Mouse (Mus musculus): ENCODE measurements around the gene Defb46. TPM values are rescaled to one million over a fixed set of nuclear protein-coding genes. Genes with fewer than 3 reads are reported as not detected.

Defb46 gene
- polyA plus RNA-seq (2016; fragmentation: Nextera tagmentation; extraction: Ambion mirVana) = not detected in 2 replicates

DNA sequence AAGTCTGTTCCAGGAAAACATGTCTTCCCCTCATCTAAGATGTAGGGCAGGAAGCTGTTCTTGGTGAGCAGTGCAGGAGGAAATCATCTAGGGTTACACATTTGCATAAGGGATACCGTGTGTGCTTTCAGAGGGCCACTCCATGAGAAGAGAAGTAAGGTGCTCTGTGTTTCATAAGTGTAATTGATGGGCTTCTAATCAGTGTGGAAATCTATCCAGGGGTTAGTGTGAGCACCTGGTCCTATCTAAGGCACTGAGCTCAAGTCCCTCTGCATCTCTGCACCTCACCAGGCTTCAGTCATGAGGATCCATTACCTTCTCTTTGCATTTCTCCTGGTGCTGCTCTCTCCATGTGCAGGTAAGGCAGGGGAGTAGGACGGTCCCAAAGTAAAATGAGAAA is at the start of gene Defb46:
Gene Defb46 (plus strand): TSS at position 301 of the 400 bp plus-strand sequence.
- Histone ChIP-seq H3K27me3 (ENCODE audit: low read depth, poor library complexity, severe bottlenecking) (no peaks in the 10 kb centered on the region), H3K4me3 (no peak within 1 kb of the TSS), H3K36me3 (no peaks in the 10 kb centered on the region), H3K27ac (no peak within 1 kb of the TSS), H3K9me3 (replicated peaks) (no peaks in the 10 kb centered on the region), H3K4me1 (no peaks in the 10 kb centered on the region)
- no peak for DNase-seq (ENCODE audit: low spot score)
- WGBS = 85% methylated on average over 2 of the region's 2 CpGs

DNA sequence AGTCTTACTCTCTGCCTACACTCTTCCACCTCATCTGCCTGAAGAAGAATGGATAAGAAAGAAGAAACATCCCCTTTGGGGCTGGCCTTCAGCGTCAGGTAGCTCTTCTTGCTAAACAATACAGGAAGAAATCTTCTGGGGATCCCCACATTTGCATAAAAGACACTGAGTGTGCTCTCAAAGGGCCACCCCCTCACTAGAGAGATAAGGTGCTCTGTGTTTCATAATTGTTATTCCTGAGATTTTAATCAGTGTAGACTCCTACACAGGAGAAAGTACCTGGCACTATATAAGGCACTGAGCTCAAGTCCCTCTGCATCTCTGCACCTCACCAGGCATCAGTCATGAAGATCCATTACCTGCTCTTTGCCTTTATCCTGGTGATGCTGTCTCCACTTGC is 14.6 kb upstream of the Defb46 start, which contains the start of gene Defb6:
Gene Defb6 (plus strand): TSS at position 318 of the 400 bp plus-strand sequence.
- Histone ChIP-seq H3K36me3 (no peaks in the 10 kb centered on the region), H3K27ac (no peak within 1 kb of the TSS), H3K27me3 (ENCODE audit: low read depth, poor library complexity, severe bottlenecking) (no peaks in the 10 kb centered on the region), H3K4me1 (no peaks in the 10 kb centered on the region), H3K9me3 (replicated peaks) (no peaks in the 10 kb centered on the region), H3K4me3 (no peak within 1 kb of the TSS)
- DNase-seq (ENCODE audit: low spot score) = no peak
- 67% methylated on average over 1 of the region's 1 CpGs for WGBS

DNA sequence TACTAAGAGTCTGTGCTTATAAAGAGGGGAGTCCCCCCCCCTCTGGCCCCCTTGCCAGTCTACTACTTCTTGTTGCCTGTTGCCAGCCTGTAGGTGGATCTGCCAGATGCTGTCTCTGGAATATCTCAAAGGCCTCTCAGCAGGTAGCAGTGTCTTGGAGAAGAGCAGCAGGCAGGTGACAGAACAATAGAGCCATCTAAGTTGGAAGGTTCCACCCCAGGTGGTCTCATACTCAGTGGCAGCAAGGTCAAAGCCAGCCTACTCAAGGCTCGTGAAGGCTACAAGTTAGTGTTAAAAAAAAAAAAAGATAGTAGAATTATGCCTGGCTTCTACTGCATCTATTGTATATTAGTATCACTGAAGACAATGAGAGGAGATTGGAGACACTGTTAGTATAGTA is 1.6 kb upstream of the Defb46 start:
- H3K27ac ChIP-seq = no peak overlapping the region
- H3K4me3 ChIP-seq = no peak overlapping the region
- H3K36me3 ChIP-seq = no peaks in the 10 kb centered on the region
- H3K4me1 ChIP-seq = no peaks in the 10 kb centered on the region
- 83% methylated on average over 1 of the region's 1 CpGs for WGBS
- no peaks in the 10 kb centered on the region for H3K9me3 ChIP-seq (replicated peaks)
- DNase-seq (ENCODE audit: low spot score) = no peak
- H3K27me3 ChIP-seq (ENCODE audit: low read depth, poor library complexity, severe bottlenecking) = no peaks in the 10 kb centered on the region

DNA sequence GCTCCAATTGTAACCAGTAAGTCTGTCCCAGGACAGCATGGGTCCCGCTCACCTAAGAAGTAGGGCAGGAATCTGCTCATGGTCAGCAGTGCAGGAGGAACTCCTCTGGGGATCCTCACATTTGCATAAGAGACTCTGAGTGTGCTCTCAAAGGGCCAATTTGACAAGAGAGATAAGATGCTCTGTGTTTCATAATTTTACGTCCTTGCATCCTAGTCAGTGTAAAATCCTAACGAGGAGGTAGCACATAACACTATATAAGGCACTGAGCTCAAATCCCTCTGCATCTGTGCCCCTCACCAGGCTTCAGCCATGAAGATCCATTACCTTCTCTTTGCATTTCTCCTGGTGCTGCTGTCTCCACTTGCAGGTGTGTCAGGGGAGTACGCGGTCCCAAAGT is 7.6 kb downstream of the Defb46 start, which contains the start of gene Defb5:
Gene Defb5 (plus strand): TSS at position 301 of the 400 bp plus-strand sequence.
- no peak for DNase-seq (ENCODE audit: low spot score)
- no peaks in the 10 kb centered on the region for H3K4me1 ChIP-seq
- no peaks in the 10 kb centered on the region for H3K9me3 ChIP-seq (replicated peaks)
- no peak within 1 kb of the TSS for H3K4me3 ChIP-seq
- no peaks in the 10 kb centered on the region for H3K27me3 ChIP-seq (ENCODE audit: low read depth, poor library complexity, severe bottlenecking)
- H3K36me3 ChIP-seq = no peaks in the 10 kb centered on the region
- no peak within 1 kb of the TSS for H3K27ac ChIP-seq
- 95% methylated on average over 5 of the region's 5 CpGs for WGBS

DNA sequence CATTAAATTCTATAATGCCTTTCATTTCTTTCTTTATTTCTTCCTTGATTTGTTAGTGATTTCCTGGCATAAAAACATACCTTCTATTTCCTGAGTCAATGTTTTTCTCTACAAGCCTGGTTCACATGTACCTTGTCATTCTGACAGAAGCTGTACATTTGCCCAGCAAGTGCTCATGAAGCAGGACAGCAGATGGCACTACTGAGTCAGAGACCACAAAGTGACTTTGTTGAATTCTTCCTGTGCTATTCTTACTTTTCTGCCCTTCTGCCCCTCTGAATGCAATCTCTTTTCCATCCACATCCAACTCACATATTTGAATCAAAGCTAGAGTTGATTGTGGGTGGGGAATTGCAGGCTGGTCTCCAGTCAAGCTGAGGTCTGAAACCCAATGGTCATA is 18.4 kb downstream of the Defb46 start:
- H3K4me3 ChIP-seq = no peak overlapping the region
- H3K27me3 ChIP-seq (ENCODE audit: low read depth, poor library complexity, severe bottlenecking) = no peaks in the 10 kb centered on the region
- no peaks in the 10 kb centered on the region for H3K4me1 ChIP-seq
- peaks cover 2% of the 10 kb centered on the region; the same call in 1 of the 2 replicates for H3K9me3 ChIP-seq (replicated peaks)
- no peak for DNase-seq (ENCODE audit: low spot score)
- no peak overlapping the region for H3K27ac ChIP-seq
- H3K36me3 ChIP-seq = no peaks in the 10 kb centered on the region

DNA sequence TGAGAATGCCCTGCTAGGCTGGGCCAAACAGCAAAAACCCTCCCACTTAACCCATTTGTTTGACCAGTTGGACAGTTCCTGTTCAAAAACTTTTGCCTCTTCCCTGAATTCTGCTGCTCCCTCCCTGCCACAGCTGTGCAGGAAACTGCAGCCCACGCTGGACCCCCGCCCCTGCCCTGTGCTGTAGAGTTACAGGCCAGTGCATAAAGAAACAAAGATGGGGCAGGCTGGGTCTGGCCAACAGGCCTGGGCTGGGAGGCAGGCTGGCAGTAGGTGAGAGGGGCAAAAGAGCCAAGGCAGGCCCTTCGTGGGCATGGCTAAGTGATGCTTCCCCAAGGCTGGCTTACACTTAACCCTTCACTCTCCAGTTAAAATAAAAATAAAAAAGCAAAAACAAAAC is 20.0 kb downstream of the Defb46 start:
- no peaks in the 10 kb centered on the region for H3K4me1 ChIP-seq
- no peaks in the 10 kb centered on the region for H3K36me3 ChIP-seq
- H3K9me3 ChIP-seq (replicated peaks) = peaks cover 2% of the 10 kb centered on the region; the same call in 1 of the 2 replicates
- no peak overlapping the region for H3K4me3 ChIP-seq
- 56% methylated on average over 3 of the region's 3 CpGs for WGBS
- H3K27ac ChIP-seq = no peak overlapping the region
- no peaks in the 10 kb centered on the region for H3K27me3 ChIP-seq (ENCODE audit: low read depth, poor library complexity, severe bottlenecking)
- DNase-seq (ENCODE audit: low spot score) = no peak

Other genes starting within 250 kb of the Defb46 start
- gene Defb37, start 248.9 kb upstream of the Defb46 start, polyA plus RNA-seq (2016; fragmentation: Nextera tagmentation; extraction: Ambion mirVana) = not detected in 2 replicates
- gene Defb38, start 213.3 kb upstream of the Defb46 start, polyA plus RNA-seq (2016; fragmentation: Nextera tagmentation; extraction: Ambion mirVana) = not detected in 2 replicates
- gene Defb39, start 175.1 kb upstream of the Defb46 start, polyA plus RNA-seq (2016; fragmentation: Nextera tagmentation; extraction: Ambion mirVana) = not detected in 2 replicates
- gene Defb12, start 125.1 kb upstream of the Defb46 start, polyA plus RNA-seq (2016; fragmentation: Nextera tagmentation; extraction: Ambion mirVana) = not detected in 2 replicates
- not detected in 2 replicates for gene Defb34, start 116.2 kb upstream of the Defb46 start, polyA plus RNA-seq (2016; fragmentation: Nextera tagmentation; extraction: Ambion mirVana)
- gene Gm45826, start 99.1 kb upstream of the Defb46 start, polyA plus RNA-seq (2016; fragmentation: Nextera tagmentation; extraction: Ambion mirVana) = not detected in 2 replicates
- gene Defb14, start 45.6 kb upstream of the Defb46 start, polyA plus RNA-seq (2016; fragmentation: Nextera tagmentation; extraction: Ambion mirVana) = not detected in 2 replicates
- gene Defb4, start 41.2 kb upstream of the Defb46 start, polyA plus RNA-seq (2016; fragmentation: Nextera tagmentation; extraction: Ambion mirVana) = not detected in 2 replicates
- gene Defb6, start 14.4 kb upstream of the Defb46 start, polyA plus RNA-seq (2016; fragmentation: Nextera tagmentation; extraction: Ambion mirVana) = not detected in 2 replicates
- not detected in 2 replicates for gene Defb5, start 7.7 kb downstream of the Defb46 start, polyA plus RNA-seq (2016; fragmentation: Nextera tagmentation; extraction: Ambion mirVana)
- not detected in 2 replicates for gene Defb3, start 53.4 kb downstream of the Defb46 start, polyA plus RNA-seq (2016; fragmentation: Nextera tagmentation; extraction: Ambion mirVana)
- not detected in 2 replicates for gene Defb8, start 207.7 kb downstream of the Defb46 start, polyA plus RNA-seq (2016; fragmentation: Nextera tagmentation; extraction: Ambion mirVana)